Mouse (Mus musculus) forebrain, embryonic 12.5 days (tissue): ENCODE measurements at regions not wholly inside any gene's neighbourhood (a gene's known extent, or its start where the extent isn't known, plus 50 kb on each side); places are given as distances from the start of the nearest gene placed in this dataset.

Experiments
- ATAC-seq: fragments of 200-750 bp; cut with Nextera tagmentation; 2 replicates; pipeline ENCODE4 v1.8.0; 2017; ENCODE audit warnings: moderate TSS enrichment; ENCODE audit not compliant: low FRiP score
- H3K27ac ChIP-seq: fragments of 300-500 bp; sonication (generic); 2 replicates; pipeline ENCODE4 v1.5.1; 2016; ENCODE audit warnings: mild to moderate bottlenecking
- H3K27me3 ChIP-seq: fragments of 300-500 bp; sonication (generic); 2 replicates; pipeline ENCODE4 v1.6.1; 2016; ENCODE audit warnings: mild to moderate bottlenecking
- H3K36me3 ChIP-seq: fragments of 300-500 bp; sonication (generic); replicated peaks from 2 replicates; pipeline ENCODE4 v1.6.1; 2016; ENCODE audit warnings: mild to moderate bottlenecking
- H3K4me1 ChIP-seq: fragments of 300-500 bp; sonication (generic); 2 replicates; pipeline ENCODE4 v1.6.1; 2016
- H3K4me2 ChIP-seq: fragments of 300-500 bp; sonication (generic); 2 replicates; pipeline ENCODE4 v1.6.1; 2016; ENCODE audit warnings: mild to moderate bottlenecking, moderate library complexity
- H3K4me3 ChIP-seq: fragments of 300-500 bp; sonication (generic); replicated peaks from 2 replicates; pipeline ENCODE4 v1.5.1; 2016; ENCODE audit warnings: mild to moderate bottlenecking
- H3K9ac ChIP-seq: fragments of 300-500 bp; sonication (generic); 2 replicates; pipeline ENCODE4 v1.6.1; 2016; ENCODE audit warnings: mild to moderate bottlenecking
- H3K9me3 ChIP-seq: fragments of 300-500 bp; sonication (generic); 2 replicates; pipeline ENCODE4 v1.6.1; 2016
- WGBS: fragments of 180-500 bp; shearing (Covaris S2); methylation state at CpG from one replicate; pipeline ENCODE4 v1.1.7; 2016; 5-methylcytosine and 5-hydroxymethylcytosine counted together

DNA sequence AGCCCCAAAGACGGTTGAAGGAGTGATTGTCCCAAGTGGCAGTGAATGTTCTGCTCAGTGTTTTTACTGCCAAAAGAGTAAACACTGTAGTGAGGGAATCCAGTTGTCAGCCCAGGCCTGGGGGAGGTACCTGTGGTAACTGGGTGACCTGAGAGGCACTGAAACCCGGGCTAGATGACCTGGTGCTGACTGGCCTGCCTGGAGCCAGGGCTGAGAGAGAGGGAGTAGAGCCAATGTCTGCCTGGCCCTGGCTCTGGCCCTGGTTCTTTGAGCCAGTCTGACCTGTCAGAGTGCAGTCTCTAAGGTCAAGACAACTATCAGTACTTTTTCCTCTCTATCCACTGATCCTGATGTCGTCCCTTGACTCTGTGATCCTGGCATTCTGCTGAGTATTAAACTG is 119.2 kb downstream of the Utp6 start:
- H3K4me2 ChIP-seq: no peak overlapping the region
- no peak overlapping the region for H3K27ac ChIP-seq
- no peak overlapping the region for H3K4me3 ChIP-seq
- no peaks in the 10 kb centered on the region for H3K9me3 ChIP-seq
- ATAC-seq: no peak
- WGBS: 63% methylated on average over 3 of the region's 3 CpGs
- H3K9ac ChIP-seq: no peak overlapping the region
- no peaks in the 10 kb centered on the region for H3K36me3 ChIP-seq
- no peaks in the 10 kb centered on the region for H3K27me3 ChIP-seq
- H3K4me1 ChIP-seq: peaks cover 3% of the 10 kb centered on the region; the same call in 1 of the 2 replicates

DNA sequence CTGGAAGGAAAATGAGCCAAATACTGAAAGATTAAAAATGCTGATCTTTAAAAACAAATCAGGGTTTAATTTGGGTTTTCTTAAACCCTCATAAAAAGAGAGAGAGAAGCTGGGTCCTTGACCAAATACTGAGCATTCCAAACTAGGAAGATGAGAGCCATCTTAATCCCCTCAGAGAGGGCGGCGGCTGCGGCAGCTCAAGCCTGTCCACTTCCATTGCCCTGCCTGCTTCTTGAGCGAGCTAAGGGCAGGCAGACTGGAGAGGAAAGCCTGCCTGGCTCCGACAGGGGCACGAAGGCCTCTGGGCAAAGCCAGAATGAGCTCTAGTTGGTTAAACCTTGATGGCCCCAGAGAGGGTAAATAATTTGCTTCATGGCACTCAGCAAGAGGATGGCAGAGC is 122.2 kb downstream of the Utp6 start:
- Histone ChIP-seq H3K27ac (no peak overlapping the region), H3K9ac (no peak overlapping the region), H3K4me2 (no peak overlapping the region), H3K9me3 (no peaks in the 10 kb centered on the region), H3K27me3 (no peaks in the 10 kb centered on the region), H3K36me3 (no peaks in the 10 kb centered on the region), H3K4me3 (no peak overlapping the region), H3K4me1 (peaks cover 3% of the 10 kb centered on the region)
- WGBS: 78% methylated on average over 6 of the region's 6 CpGs
- no peak for ATAC-seq

DNA sequence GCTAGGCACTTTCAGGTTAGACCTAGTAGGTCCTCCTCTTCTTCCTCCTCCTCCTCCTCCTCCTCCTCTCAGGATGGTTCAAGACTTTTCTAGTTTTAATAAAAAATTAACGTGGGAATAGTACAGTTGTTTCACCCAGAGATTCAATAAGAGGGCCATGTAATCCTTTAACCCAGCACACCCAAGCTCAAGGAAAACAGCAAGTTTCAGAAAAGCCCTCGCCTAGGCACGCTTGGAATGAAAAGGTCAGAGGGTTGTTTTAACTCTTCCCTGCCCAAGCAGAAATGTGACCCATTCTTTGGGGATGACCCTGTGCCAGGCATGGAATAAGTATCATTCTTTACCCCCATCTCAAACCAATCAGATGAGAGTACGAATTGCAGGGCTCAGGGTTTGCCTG is 124.1 kb downstream of the Utp6 start:
- WGBS: 53% methylated on average over 4 of the region's 4 CpGs
- H3K27me3 ChIP-seq: no peaks in the 10 kb centered on the region
- H3K4me3 ChIP-seq: no peak overlapping the region
- H3K9me3 ChIP-seq: no peaks in the 10 kb centered on the region
- H3K27ac ChIP-seq: no peak overlapping the region
- peaks cover 7% of the 10 kb centered on the region for H3K4me1 ChIP-seq
- no peak for ATAC-seq
- H3K9ac ChIP-seq: no peak overlapping the region
- no peaks in the 10 kb centered on the region for H3K36me3 ChIP-seq
- no peak overlapping the region for H3K4me2 ChIP-seq

DNA sequence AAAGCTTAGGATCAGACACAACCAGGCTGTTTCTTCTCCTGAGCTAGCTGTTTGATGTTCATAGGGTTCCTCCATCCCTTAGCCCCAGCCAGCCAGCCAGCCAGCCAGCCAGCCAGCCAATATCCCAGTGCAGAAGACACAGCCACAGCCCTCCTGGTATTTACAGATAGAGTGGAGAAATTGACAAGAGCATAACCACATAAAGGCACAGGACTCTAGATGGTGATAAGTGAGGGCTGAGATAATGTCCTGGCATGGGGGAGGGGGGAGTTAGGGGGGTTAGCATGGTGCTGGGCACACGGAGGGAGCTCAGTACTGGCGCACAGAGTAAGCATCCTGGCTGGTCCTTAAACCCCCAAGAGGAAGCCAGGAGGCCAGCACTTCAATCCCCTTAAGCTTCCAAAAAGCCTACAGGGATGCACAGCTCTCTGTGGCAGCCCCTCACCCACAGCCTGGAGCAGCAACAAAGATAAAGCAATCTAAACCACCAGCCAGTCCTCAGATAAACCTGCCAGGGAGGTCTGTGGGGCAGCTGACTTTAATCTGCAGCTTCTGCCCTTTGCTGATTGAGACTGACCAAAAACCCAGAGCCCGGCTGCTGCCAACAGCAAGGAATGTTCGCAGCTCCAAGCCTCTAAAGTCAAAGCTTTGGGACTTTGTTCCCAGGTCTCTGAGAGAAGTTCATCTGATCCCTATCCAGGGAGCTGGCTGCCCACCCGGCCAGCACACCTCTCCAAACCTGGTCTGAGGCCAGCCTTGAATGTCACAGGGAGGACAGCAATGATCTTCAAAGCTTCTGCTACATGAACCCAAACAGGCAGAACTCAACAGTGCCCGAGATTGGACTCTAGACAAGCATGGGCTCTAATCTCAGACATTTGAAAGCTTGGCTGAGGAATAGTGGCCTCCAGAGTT is 124.9 kb downstream of the Utp6 start:
- Histone ChIP-seq H3K27ac (no peak overlapping the region), H3K9me3 (no peaks in the 10 kb centered on the region), H3K27me3 (no peaks in the 10 kb centered on the region), H3K4me3 (no peak overlapping the region), H3K4me2 (no peak overlapping the region), H3K36me3 (no peaks in the 10 kb centered on the region), H3K9ac (no peak overlapping the region), H3K4me1 (peaks cover 7% of the 10 kb centered on the region)
- 65% methylated on average over 6 of the region's 6 CpGs for WGBS
- ATAC-seq: no peak

DNA sequence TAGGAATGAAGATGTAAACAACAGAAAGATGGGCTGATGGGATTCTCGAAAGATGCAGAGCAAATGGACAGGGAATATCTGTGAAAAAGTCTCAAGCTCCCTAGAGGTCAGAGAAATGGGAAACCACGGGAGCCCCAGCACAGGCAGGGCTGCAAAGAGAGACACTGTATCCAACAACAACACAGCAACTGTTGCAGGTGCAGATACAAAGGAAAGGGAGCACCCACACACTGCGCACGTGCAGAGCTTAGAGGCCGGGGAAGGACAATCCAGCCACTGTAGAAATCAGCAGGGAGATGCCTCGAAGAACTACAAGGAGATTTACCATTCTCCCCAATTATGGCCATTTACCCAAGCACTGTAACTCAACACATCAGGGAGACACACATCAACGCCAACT is 126.3 kb downstream of the Utp6 start:
- peaks cover 4% of the 10 kb centered on the region; the same call in 1 of the 2 replicates for H3K27me3 ChIP-seq

DNA sequence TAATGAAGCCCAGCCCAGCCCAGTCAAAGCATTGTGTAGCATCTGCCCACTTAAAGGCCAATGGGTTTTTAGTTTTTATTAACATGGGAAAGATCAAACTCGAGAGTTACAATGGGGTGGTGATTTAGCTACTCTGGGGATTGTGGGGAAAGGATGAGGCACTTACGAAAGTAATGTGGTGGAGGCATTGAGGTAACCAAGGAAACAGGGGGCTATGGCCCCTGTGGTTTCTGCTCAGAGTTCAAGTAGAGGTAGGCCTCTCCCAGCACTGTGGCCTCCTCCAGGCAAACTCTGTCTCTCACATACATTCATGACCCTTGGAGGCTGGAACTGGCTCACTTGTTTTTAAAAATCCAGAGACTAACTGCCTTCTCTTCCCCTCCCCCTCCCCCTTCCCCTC is 128.4 kb downstream of the Utp6 start:
- Histone ChIP-seq H3K9me3 (no peaks in the 10 kb centered on the region), H3K27ac (no peak overlapping the region), H3K9ac (no peak overlapping the region), H3K4me2 (no peak overlapping the region), H3K4me3 (no peak overlapping the region), H3K27me3 (peaks cover 4% of the 10 kb centered on the region; the same call in 1 of the 2 replicates), H3K4me1 (peaks cover 4% of the 10 kb centered on the region; the same call in 1 of the 2 replicates), H3K36me3 (no peaks in the 10 kb centered on the region)
- WGBS: 26% methylated on average over 2 of the region's 2 CpGs
- no peak for ATAC-seq

More for the DNA sequence above, 126.3 kb downstream of the Utp6 start:
- peaks cover 7% of the 10 kb centered on the region for H3K4me1 ChIP-seq
- no peak for ATAC-seq
- no peak overlapping the region for H3K4me2 ChIP-seq
- no peak overlapping the region for H3K9ac ChIP-seq
- H3K4me3 ChIP-seq: no peak overlapping the region
- no peaks in the 10 kb centered on the region for H3K36me3 ChIP-seq
- no peak overlapping the region for H3K27ac ChIP-seq
- H3K9me3 ChIP-seq: no peaks in the 10 kb centered on the region
- whole genome bisulfite sequencing: 87% methylated on average over 7 of the region's 7 CpGs

DNA sequence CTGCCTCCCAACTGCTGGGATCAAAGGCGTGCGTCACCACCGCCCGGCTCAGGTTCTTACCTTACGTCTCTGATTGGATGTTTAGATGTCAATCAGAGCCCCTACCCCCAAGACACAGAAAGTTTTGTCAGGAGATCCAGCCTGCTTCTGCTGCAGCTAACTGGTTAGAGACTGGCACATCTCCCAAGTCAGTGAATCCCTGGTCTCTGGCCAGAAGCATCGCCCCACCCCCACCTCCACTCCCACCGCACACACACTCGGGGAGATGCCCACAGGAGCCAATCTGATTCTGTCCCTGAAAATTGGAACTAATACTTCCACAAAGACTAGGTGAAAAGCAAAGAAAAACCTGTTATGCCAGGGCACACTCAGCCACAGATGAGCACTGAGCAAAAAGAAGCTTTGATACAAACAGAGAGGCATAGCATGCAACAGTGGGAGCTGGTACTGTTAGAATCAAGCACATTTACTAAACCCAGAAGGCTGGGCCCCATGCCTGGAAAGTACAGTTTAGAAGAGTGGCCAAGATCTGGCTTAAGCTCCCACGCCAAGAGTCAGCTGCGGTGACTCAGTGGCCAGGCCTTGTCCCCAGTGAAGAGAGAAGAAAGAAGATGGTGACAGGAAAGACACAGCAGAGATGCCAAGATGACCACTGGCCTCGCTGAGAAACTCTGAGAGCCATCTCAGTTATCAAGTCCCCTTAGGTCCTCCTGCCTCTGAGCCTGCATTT is 130.4 kb downstream of the Utp6 start:
- H3K9me3 ChIP-seq: no peaks in the 10 kb centered on the region
- H3K9ac ChIP-seq: no peak overlapping the region
- no peak overlapping the region for H3K27ac ChIP-seq
- 86% methylated on average over 11 of the region's 11 CpGs for WGBS
- peaks cover 4% of the 10 kb centered on the region; the same call in 1 of the 2 replicates for H3K4me1 ChIP-seq
- H3K36me3 ChIP-seq: no peaks in the 10 kb centered on the region
- no peak for ATAC-seq
- no peak overlapping the region for H3K4me3 ChIP-seq
- H3K4me2 ChIP-seq: no peak overlapping the region
- peaks cover 4% of the 10 kb centered on the region; the same call in 1 of the 2 replicates for H3K27me3 ChIP-seq

DNA sequence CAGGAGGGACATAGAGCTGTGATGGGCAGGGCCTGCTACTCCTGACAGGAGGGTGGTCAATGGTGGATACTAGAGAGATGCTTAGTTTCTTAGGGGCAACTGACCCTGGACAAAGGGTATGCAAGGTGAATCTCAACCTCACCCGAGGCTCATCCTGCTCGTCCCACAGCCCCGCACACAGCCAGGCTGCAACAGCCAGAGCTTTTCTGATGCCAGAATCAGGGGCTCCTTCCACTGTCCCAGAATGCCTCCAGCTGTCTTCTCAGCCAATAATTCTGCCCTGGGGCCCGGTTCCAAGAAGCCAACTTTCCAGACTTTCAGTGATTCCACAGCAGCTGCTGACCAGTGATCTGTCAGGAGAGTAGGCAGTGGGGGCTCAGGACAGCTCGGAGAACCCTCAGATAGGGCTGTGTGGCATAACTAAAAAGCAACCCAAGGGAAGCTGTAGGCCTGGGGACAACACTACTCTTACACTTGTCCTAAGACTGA is 131.6 kb downstream of the Utp6 start:
- peaks cover 4% of the 10 kb centered on the region; the same call in 1 of the 2 replicates for H3K27me3 ChIP-seq
- no peaks in the 10 kb centered on the region for H3K36me3 ChIP-seq
- WGBS: 86% methylated on average over 5 of the region's 5 CpGs
- H3K4me1 ChIP-seq: peaks cover 4% of the 10 kb centered on the region; the same call in 1 of the 2 replicates
- no peaks in the 10 kb centered on the region for H3K9me3 ChIP-seq
- ATAC-seq: no peak
- H3K4me3 ChIP-seq: no peak overlapping the region
- no peak overlapping the region for H3K4me2 ChIP-seq
- no peak overlapping the region for H3K27ac ChIP-seq
- H3K9ac ChIP-seq: no peak overlapping the region

DNA sequence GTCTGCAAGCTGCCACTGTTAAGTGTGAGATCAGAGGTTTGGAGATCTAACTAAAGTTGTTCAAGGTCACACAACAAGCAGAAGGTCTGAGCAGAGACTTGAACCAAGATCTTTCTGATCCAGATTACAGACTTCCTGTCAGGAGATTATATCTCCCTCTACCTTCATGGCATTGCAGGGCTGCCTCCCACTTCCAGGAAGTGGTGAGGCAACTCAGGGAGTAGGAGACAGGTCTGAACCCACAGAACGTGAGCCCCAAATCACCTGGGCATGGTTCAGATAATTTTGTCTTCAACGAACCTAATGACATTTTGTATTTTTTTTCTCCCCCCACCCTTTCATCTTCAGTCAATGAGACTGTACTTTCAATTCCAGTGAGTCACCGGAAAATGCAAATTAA is 135.2 kb downstream of the Utp6 start:
- Histone ChIP-seq H3K36me3 (no peaks in the 10 kb centered on the region), H3K4me1 (no peaks in the 10 kb centered on the region), H3K27me3 (peaks cover 2% of the 10 kb centered on the region; the same call in 1 of the 2 replicates), H3K4me3 (no peak overlapping the region), H3K27ac (no peak overlapping the region), H3K9me3 (no peaks in the 10 kb centered on the region), H3K9ac (no peak overlapping the region), H3K4me2 (no peak overlapping the region)
- ATAC-seq: no peak
- WGBS: 99% methylated on average over 3 of the region's 3 CpGs

DNA sequence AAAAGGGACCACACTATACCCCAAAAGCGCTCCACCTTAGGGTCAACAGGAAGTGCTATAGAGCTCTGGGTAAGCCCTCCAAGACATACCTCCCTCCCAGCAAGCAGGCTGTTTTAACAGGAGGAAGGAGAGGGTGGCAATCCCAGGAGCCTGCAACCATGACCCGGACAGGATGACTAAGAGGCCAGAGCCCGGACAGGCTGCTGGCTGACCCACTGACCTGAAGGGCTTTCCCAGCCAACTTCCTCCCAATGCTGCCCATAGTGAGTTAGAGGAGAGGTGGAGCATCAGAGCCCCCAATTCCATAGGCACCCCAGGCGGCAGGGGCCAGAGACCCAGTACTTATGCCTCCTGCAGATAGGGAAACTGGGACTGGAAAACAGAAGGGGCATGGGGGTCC is 136.3 kb downstream of the Utp6 start:
- no peaks in the 10 kb centered on the region for H3K27me3 ChIP-seq
- H3K4me3 ChIP-seq: no peak overlapping the region
- ATAC-seq: no peak
- 84% methylated on average over 4 of the region's 4 CpGs for WGBS
- H3K4me2 ChIP-seq: no peak overlapping the region
- H3K9me3 ChIP-seq: no peaks in the 10 kb centered on the region
- H3K27ac ChIP-seq: no peak overlapping the region
- H3K9ac ChIP-seq: no peak overlapping the region
- H3K4me1 ChIP-seq: no peaks in the 10 kb centered on the region
- H3K36me3 ChIP-seq: no peaks in the 10 kb centered on the region

DNA sequence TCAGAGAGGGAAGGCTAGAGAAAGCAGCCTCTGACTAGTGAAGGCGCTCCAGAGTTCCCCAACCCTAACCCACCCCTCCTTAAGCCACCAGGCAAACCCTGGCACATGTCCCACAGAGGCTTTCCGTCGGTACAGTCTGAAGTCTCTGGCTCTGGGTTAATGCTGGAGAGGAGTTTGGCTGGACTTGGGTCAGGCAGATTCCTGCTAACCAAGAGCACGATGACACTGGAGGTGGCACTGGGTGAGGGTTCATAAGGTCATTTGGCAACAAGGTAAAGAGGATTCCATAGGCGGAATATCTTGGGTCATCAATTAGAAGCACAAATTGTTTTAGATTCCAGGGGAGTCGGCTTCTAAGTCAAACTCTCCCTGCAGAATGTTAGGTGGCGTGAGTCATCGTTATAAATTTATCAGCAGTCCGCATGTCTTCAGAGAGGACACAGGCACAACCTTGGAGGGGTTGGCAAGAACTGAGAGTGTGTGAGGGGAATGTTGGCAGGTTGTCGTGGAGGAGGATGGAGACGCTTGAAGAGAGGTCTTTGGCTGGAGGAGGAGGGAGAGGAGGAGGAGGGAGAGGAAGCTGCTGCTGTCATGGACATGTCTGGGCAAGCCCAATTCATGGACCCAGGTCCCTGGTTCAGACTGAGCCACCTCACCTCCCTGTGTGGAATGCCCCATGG is 138.4 kb downstream of the Utp6 start:
- no peak overlapping the region for H3K9ac ChIP-seq
- no peaks in the 10 kb centered on the region for H3K4me1 ChIP-seq
- no peak overlapping the region for H3K4me3 ChIP-seq
- no peaks in the 10 kb centered on the region for H3K9me3 ChIP-seq
- ATAC-seq: no peak
- WGBS: 91% methylated on average over 11 of the region's 11 CpGs
- no peaks in the 10 kb centered on the region for H3K36me3 ChIP-seq
- no peak overlapping the region for H3K4me2 ChIP-seq
- no peak overlapping the region for H3K27ac ChIP-seq
- H3K27me3 ChIP-seq: no peaks in the 10 kb centered on the region

DNA sequence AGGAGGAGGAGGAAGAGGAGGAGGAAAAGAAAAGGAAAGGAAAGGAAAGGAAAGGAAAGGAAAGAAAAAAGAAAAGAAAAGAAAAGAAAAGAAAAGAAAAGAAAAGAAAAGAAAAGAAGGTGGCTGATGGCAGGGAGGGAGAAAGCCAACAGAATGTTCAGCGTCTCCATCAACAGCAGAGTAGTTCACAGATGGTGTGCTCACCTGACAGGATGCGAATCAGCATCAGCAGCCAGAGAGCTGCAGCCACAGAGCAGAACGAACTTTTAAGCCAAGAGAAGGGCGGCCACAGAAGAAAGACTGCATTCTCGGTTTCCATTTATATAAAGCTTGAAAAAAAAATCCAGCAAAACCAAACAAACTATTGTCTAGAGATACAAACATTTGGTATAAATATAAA is 140.2 kb downstream of the Utp6 start:
- H3K9ac ChIP-seq: no peak overlapping the region
- no peaks in the 10 kb centered on the region for H3K9me3 ChIP-seq
- H3K27me3 ChIP-seq: no peaks in the 10 kb centered on the region
- 80% methylated on average over 5 of the region's 5 CpGs for WGBS
- ATAC-seq: no peak
- no peak overlapping the region for H3K27ac ChIP-seq
- no peak overlapping the region for H3K4me3 ChIP-seq
- no peaks in the 10 kb centered on the region for H3K36me3 ChIP-seq
- H3K4me1 ChIP-seq: no peaks in the 10 kb centered on the region
- H3K4me2 ChIP-seq: no peak overlapping the region
